Mouse (Mus musculus) liver, embryonic 14.5 days (tissue): Measurements from ENCODE around the gene Nav1.

ENCODE experiments used
- CTCF ChIP-seq: IDR thresholded peaks from 2 replicates; pipeline ENCODE4 v1.5.1; 2016; ENCODE audit warnings: antibody characterized with exemption, low read depth, control low read depth
- EP300 ChIP-seq: IDR thresholded peaks from 2 replicates; pipeline ENCODE4 v1.6.1; 2016; ENCODE audit warnings: antibody characterized with exemption, low read depth

DNA sequence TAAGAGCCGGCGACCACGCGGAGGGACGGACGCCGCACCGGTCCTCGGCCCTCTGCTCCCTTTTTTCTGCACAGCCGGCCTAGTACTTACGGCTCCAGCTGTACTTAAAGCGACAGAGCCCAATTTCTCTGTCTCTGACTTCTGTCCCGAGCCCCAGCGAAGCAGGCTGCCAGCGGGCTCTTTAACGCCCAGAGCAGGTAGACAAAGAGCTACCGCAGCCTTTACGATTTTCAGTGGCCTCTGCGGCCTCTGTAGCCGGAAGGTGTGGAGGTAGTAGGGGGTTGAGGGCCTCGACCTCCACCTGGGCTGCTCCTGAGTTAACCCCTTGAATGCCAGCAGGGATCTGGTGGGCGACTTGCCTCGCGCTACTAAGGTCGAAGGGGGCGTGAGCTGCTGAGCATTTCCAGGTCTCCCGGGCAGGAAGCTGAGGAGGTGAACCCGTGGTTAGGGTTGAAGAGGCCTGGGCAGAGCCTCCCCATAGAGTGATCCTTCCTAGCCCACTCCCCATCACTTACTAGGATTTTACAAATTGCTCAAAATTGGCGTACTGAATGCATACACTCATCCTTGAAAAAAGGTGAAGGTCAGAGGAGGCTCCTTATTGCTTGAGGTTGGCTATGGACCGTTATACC is 96.6 kb downstream of the Nav1 start:
- TF ChIP-seq CTCF (no peak), EP300 (no peak)
